Mouse (Mus musculus) T-helper 2 cell (primary cell): ENCODE results near the gene Mbtps2.

Experiments used
- in situ Hi-C: fragments of 300-600 bp; cut with MboI, MseI; formaldehyde crosslinking; loops from one replicate; pipeline ENCODE4 v1.15.1; 2025; ENCODE audit warnings: high pct_unique_total_duplicates

Mbtps2 gene

DNA sequence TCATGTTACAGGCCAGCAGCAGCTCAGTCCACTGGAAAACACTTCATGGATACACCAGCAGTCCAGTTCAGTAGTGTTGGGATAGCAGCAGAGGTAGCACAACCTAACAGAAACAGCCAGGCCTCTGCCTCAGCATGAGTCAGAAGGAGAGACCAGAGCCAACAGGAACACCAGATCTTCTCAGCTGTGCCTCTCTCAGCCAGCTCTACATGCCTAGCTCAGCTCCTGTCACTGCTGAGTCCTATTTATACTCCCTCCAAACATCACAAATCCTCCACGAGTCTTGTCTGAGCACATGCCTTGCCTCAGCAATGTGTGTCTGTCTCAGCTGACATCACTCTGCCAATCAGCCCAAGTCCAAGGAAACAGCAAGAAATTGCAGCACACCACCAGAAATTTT, 94.0 kb downstream of the Mbtps2 start:
- in situ Hi-C loops = no loop called here

DNA sequence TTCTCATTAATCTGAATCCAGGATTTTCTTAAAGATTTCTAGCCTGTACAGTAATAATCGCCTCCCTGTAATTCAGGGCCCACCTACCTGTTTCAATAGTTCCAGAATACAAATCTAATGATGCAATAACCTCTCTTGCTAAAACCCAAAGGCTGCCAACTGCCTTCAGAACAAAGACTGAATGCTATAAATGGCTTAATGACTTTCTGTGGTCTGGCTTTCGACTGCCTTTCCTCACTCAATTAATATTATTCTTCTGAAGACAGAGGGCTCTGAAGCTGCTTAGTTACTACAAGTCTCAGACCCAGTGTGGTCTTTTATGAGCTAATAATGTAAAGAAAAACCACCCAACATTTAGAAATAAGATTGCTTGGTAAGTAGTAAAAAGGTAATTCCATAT, 96.6 kb downstream of the Mbtps2 start:
- in situ Hi-C loops = no loop called here

DNA sequence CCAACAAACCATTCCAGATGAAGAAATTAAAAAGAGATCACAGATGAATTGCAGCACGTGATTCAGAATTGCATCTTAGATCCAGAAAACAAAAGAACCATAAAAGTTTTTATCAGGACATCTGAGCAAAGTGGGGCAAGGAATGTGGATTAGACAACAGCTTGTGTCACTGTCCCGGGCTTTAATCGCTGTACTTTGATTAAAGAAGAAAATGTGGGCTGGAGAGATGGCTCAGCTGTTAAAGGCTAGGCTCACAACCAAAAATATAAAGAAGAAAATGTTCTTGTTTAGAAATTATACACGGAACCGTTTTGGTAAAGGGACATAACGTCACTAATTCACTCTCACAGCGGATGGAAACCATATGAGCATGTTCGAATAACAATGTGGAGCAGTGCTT, 98.5 kb downstream of the Mbtps2 start:
- in situ Hi-C loops = no loop called here

DNA sequence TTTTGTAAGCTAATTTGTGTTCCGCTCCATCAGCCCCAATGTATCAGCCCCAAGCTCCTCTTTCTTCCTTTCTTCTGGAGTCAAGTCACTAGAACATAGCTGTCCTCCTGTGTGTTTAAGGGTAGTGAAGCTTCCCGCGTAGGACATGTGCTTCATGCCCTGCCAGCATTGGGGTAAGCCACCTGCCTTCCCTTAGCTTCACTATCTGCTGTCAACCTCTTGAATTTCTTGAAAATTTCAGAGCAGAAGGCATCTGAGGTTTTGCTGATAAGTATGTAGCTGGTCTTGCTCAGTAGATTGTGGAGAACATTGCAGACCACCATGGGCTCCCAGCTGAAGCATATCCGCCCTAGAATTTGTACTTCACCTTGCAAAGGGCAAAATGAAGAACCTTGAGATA, 105.4 kb downstream of the Mbtps2 start:
- in situ Hi-C loops = no loop called here

DNA sequence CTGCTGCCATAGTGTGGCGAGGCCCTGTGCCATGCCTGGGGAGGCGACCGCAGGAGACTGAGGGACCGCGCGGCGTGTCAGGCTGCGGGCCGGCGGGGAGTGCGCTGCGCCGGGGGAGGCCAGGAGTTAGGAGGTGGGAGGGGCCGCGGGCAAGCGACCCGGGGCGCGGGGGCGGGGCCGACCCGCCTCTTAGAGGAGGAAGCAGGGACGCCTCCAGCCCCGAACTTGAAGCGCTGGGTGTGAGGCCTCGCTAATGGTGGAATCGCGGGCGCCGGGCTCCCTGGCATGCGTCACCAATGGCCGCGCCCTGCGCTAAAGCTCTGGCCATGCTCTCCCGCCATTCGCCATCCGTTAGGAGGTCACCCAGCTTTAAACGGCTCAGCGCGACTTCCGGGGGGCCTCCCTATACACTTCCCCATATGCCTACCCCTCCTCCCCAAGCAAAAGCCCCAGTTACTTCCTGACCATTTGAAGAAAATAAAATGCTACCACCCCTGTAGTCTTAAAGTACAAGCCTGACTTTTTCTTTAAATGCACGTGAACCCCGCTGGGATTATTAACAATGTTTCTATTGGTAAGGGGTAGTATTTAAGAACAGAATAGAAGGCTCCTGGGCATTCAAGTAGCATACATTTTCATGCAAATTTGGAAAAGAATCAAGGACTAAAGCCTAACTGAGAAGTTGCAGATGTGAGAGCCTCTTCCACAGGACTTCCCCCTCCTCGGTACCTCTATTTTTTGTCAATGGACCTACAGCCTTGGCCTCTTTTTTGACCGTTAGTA, 106.4 kb downstream of the Mbtps2 start, which contains the start of gene Sms:
Gene Sms (minus strand): TSS at position 344 of the 783 bp plus-strand sequence.
- in situ Hi-C loops = no loop called here

DNA sequence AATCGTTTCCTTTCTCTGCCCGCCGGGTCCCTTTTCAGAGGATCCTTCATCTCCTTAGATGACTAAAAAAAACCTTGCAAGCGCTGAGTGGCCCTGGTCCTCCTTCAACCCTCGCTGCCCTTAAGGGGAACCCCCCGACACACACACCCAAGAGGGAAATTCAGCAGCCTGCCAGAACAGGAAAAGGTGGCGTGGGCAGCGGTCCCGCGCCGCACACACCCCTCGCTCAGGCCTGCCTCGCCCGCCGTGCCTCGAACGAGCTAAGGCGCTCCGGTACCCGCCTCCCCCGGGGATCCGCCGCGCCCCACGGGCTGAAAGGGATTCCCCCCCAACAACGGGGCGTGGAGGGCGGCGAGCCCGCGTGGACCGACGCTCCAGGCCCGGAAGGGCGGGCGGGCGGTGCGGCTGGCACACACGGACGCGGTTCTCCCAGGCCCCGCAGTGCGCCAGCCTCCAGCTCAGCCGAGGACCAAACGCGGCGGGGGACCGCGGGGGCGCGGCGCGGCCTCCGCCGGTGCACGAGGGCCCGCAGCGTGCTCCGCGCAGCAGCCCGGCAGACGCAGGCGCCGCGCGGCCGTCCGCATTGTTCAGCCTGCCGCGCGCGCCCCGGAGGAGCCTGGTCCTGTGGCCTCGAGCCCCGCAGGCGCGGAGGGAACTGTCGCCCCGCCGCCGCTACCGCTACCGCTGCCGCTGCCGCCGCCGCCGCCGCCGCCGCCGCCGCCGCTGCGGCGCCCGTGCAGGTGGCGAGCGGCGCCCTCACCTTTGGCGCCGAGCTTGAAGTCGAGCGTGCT, 107.2 kb downstream of the Mbtps2 start:
- in situ Hi-C loops = no loop called here

DNA sequence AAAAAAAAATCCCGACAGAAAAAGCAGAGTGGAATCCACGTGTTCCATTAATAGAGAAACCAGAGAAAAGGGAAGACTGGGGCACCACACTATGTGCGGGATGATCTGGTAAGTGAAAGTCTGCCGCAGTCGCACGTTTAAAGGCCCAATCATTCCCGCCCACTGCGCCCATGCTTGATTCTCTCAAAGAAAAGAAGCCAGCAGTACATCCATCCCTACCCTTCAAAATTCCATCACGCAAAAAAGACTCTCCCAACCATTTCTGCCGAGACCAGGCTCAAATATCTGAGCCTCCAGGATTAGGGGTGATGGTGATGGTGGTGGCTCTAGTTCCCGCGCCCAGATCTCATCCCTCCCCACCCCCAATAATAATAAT, 107.8 kb downstream of the Mbtps2 start:
- in situ Hi-C loops = no loop called here

DNA sequence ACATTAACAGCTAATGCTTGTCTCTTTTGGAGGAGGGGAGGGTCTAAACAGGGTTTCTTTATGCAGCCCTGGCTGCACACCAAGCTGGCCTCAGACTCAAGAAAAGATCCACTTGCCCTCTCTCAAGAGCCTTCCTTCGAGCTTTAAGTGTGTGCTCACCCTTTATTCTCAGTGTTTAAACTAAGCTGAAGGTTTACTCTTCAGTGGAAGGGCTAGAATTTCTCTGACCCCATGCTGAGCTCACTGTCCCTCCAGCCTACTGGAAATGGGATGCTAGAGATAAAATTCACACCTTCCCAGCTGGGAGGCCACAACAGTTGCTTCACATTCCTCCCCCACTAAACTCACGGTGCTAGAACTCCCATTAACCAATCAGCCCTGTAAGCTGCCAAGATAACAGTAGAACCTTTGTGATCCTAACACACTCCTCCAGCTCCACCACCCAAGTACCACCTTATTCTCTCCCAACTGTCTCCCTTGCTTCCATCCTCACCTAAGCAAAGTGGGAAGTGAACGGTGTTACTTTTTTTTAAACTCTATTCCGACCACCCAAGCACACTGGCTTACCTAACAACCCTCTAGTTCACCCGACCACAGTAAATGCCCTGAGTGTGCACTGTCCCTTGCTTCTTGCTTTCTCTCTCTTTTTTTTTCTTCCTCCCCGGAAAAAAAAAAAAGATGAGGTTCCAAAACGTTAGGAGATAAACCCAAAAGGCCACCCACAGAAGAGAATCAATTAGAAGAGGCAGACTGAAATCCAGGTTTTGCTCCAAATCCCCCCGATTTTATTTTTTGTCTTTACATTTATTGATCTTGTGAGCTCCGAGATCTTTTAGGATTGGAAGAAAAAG, 108.4 kb downstream of the Mbtps2 start:
- in situ Hi-C loops = no loop called here

DNA sequence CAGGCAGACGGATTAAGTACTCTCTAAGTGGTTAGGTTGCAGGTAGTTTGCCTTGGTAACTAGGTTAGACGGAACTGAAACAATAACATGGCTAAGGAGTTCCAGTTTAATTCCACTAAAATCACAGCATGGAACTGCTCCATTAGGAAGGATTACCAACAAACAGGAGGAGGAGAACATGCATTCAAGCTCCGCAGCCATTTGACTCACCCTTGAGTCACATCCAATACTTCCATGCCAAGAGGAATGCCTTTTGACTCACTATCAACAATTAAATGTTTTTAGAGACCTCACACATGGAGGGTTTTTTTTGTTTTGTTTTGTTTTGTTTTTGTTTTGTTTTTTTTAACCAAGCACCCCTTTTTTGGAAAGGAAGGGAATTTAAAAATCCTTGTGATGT, 109.7 kb downstream of the Mbtps2 start:
- in situ Hi-C loops = no loop called here

DNA sequence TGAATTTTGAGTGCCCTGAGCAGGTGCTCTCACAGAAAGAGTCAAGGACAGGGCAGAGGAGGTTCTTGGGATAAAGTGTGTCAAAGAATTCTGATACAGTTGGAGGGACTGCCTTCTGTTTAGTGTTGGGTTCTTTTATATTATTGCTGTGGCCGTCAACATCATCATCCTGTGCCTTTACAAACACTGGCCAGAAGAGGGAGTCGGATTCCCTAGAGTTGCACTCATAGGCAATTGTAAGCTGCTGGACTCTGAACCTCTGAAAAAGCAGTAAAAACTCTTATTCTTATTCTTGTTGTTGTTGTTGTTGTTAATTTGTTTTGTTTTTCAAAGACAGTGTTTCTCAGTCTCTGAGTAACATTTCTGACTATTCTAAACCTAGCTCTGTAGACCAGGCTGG, 111.8 kb downstream of the Mbtps2 start:
- in situ Hi-C loops = no loop called here
